Mouse (Mus musculus) heart, embryonic 12.5 days (tissue): Measurements from ENCODE around the gene Tns3. TPM values are rescaled to one million over a fixed set of nuclear protein-coding genes. Genes with fewer than 3 reads are reported as not detected.

Experiments used
- ATAC-seq: fragments of 200-750 bp; cut with Nextera tagmentation; 2 replicates; pipeline ENCODE4 v1.8.0; 2017; ENCODE audit warnings: moderate TSS enrichment, moderate library complexity; ENCODE audit not compliant: insufficient number of reproducible peaks, low FRiP score
- H3K27ac ChIP-seq: fragments of 300-500 bp; sonication (generic); 2 replicates; pipeline ENCODE4 v1.5.1; 2016; ENCODE audit warnings: mild to moderate bottlenecking, moderate library complexity; ENCODE audit not compliant: poor library complexity, severe bottlenecking
- H3K27me3 ChIP-seq: fragments of 300-500 bp; sonication (generic); replicated peaks from 2 replicates; pipeline ENCODE4 v1.6.1; 2016; ENCODE audit warnings: mild to moderate bottlenecking, moderate library complexity
- H3K36me3 ChIP-seq: fragments of 300-500 bp; sonication (generic); 2 replicates; pipeline ENCODE4 v1.6.1; 2016; ENCODE audit warnings: mild to moderate bottlenecking, moderate library complexity
- H3K4me1 ChIP-seq: fragments of 300-500 bp; sonication (generic); replicated peaks from 2 replicates; pipeline ENCODE4 v1.6.1; 2016; ENCODE audit warnings: mild to moderate bottlenecking
- H3K4me2 ChIP-seq: fragments of 300-500 bp; sonication (generic); 2 replicates; pipeline ENCODE4 v1.6.1; 2016; ENCODE audit warnings: mild to moderate bottlenecking, moderate library complexity
- H3K4me3 ChIP-seq: fragments of 300-500 bp; sonication (generic); 2 replicates; pipeline ENCODE4 v1.5.1; 2016; ENCODE audit warnings: mild to moderate bottlenecking
- H3K9ac ChIP-seq: fragments of 300-500 bp; sonication (generic); 2 replicates; pipeline ENCODE4 v1.6.1; 2016; ENCODE audit warnings: mild to moderate bottlenecking, moderate library complexity
- H3K9me3 ChIP-seq: fragments of 300-500 bp; sonication (generic); replicated peaks from 2 replicates; pipeline ENCODE4 v1.6.1; 2016; ENCODE audit warnings: mild to moderate bottlenecking, moderate library complexity
- WGBS: fragments of 180-500 bp; shearing (Covaris S2); methylation state at CpG from one replicate; pipeline ENCODE4 v1.1.7; 2016; 5-methylcytosine and 5-hydroxymethylcytosine counted together
- polyA plus RNA-seq: library from polyadenylated mRNA; unstranded; fragments of >200 nt; fragmentation: Nextera tagmentation; extraction: Ambion mirVana; gene quantifications from 2 replicates; pipeline ENCODE4 v1.2.1, GENCODE M21; 2016

Tns3 gene
- polyA plus RNA-seq, 1 experiment from 2014 or later, result 16.7 TPM

DNA sequence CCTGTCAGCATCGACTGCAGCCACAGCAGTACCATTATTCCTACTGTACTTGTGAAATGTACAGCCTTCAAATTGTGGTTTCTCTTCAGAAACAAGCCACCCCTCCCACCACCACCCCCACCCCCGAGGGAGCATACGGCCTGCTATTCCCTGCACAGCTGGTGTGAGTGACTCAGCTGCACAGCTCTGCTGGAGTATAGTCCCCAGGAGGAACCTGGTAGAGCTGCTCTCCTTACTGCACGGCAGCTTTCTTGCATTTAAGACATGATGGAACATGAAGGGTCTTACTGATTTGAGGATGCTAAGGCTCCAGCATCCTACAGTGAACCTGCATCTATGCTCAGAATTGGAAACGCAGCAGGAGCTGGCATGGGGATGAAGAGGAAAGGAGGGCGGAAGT is 176.1 kb downstream of the Tns3 start:
- ATAC-seq, result no peak
- H3K4me2 ChIP-seq, result no peak overlapping the region
- H3K27ac ChIP-seq, result no peak overlapping the region
- no peak overlapping the region for H3K9ac ChIP-seq
- peaks cover 19% of the 10 kb centered on the region for H3K36me3 ChIP-seq
- peaks cover 41% of the 10 kb centered on the region for H3K4me1 ChIP-seq
- 70% methylated on average over 6 of the region's 6 CpGs for WGBS
- no peaks in the 10 kb centered on the region for H3K9me3 ChIP-seq
- H3K27me3 ChIP-seq, result no peaks in the 10 kb centered on the region
- no peak overlapping the region for H3K4me3 ChIP-seq

DNA sequence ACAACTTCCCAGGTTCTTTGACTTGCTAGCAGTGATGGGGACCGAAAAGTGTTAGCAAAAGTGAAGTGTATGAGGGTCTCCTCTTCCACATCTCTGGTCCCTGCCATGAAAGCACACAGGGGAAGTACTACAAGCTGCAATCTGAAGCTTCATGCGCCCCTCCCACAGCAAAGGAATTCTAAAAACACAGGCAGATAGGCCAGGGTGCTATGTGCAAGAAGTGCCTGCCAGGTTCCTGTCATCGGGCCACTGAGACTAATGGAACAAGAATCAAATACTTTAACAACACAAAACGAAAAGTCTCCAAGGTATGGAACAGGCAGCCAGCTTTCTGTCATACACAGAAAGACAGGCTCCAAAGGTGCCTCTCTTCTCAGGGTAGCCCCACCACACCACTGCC is 177.8 kb downstream of the Tns3 start:
- no peaks in the 10 kb centered on the region for H3K27me3 ChIP-seq
- H3K36me3 ChIP-seq, result peaks cover 4% of the 10 kb centered on the region
- H3K4me1 ChIP-seq, result peaks cover 49% of the 10 kb centered on the region
- ATAC-seq, result peak; percentile 41; the same call in 1 of the 2 replicates
- H3K27ac ChIP-seq, result peak overlapping the region; percentile 81
- 0 out of 2 replicates have a peak overlapping the region, but pooled peaks have one; percentile 17 for H3K9ac ChIP-seq
- H3K9me3 ChIP-seq, result no peaks in the 10 kb centered on the region
- 33% methylated on average over 4 of the region's 4 CpGs for WGBS
- H3K4me2 ChIP-seq, result peak overlapping the region; percentile 30
- no peak overlapping the region for H3K4me3 ChIP-seq

DNA sequence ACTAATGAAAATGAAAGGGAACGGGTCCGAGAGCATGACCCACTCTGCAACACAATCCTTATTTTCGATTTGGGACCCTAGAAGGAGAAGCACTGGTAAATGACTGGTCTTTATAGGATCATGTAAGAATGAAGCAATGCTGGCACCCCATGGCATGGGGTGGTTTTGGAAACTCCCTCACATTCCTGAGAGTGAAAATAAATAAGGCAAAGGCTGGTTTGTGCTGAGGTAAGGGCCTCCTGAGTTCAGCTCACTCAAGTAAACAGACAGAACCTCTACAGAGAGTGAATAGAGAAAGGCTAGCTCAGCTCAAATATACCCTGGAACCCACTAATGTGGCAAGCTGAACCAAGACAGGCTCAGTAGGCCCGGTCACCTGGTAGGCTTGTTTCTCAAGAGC is 179.8 kb downstream of the Tns3 start:
- H3K9ac ChIP-seq, result no peak overlapping the region
- H3K4me2 ChIP-seq, result no peak overlapping the region
- no peaks in the 10 kb centered on the region for H3K27me3 ChIP-seq
- 84% methylated on average over 4 of the region's 4 CpGs for WGBS
- H3K4me3 ChIP-seq, result no peak overlapping the region
- H3K36me3 ChIP-seq, result no peaks in the 10 kb centered on the region
- H3K4me1 ChIP-seq, result peaks cover 54% of the 10 kb centered on the region
- no peak overlapping the region for H3K27ac ChIP-seq
- H3K9me3 ChIP-seq, result no peaks in the 10 kb centered on the region
- ATAC-seq, result no peak

DNA sequence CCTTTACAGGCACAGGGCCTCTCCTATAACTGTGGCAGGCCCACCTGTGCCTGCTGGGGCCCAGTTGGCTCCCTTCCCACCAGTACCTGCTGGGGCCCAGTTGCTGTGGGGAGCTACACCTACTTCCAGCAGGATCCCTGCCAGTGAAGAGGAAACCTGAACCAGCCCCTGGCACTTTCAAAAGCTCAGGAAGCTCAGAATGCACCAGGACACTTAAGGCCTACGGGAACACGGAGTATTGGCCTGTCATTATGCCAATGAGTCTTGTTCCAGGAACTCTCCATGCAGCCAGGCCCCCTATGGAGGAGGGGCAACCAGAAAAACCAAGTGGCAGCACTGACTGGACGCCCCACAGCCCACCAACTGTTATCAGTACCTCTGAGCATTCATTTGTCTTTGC is 181.6 kb downstream of the Tns3 start:
- Histone ChIP-seq H3K4me3 (no peak overlapping the region), H3K36me3 (peaks cover 15% of the 10 kb centered on the region; the same call in 1 of the 2 replicates), H3K27ac (0 out of 2 replicates have a peak overlapping the region, but pooled peaks have one; percentile 2), H3K9ac (no peak overlapping the region), H3K9me3 (no peaks in the 10 kb centered on the region), H3K4me1 (peaks cover 45% of the 10 kb centered on the region), H3K4me2 (no peak overlapping the region), H3K27me3 (no peaks in the 10 kb centered on the region)
- no peak for ATAC-seq
- 53% methylated on average over 3 of the region's 3 CpGs for WGBS

DNA sequence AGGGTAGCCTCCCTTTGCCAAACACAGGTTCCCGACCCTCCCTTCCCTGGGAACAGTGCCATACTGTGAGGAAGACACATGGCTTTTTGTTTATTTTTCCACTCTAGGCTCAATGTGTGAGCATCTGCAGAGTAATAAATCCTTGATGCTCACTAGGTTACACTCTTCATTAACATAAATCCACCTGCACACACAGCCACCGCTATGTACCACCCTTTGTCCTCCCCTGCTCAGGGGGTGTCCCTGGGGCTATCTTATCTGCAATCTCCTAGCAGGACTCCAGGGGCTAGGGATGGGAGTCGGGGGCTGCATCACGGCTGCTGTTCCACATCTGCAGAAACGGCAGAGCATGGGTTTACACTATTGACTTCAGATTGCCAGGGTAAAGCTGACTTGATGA is 182.4 kb downstream of the Tns3 start:
- Histone ChIP-seq H3K27ac (no peak overlapping the region), H3K4me1 (peaks cover 37% of the 10 kb centered on the region), H3K9ac (no peak overlapping the region), H3K27me3 (no peaks in the 10 kb centered on the region), H3K9me3 (no peaks in the 10 kb centered on the region), H3K4me3 (no peak overlapping the region), H3K4me2 (no peak overlapping the region), H3K36me3 (peaks cover 20% of the 10 kb centered on the region; the same call in 1 of the 2 replicates)
- no peak for ATAC-seq
- 54% methylated on average over 5 of the region's 5 CpGs for WGBS

DNA sequence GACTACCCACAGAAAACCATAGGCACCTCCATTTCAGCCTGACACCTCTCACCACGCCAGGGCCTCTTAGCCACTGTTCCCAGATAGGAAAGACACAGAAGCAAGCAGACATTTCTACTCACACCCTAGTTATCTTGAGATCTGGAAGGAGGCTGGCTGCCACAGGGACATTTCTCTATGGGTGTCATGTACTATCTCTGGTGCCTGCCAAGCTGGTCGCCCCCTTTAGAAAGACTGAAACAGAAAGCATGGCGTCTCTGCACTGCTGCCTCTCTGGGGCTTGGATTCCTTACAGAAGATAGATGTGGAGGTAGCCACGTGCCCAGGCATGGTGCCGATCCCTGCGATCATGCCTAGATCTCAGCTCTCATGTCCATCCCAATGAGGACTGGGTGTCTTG is 182.8 kb downstream of the Tns3 start:
- Histone ChIP-seq H3K9me3 (no peaks in the 10 kb centered on the region), H3K4me1 (peaks cover 33% of the 10 kb centered on the region), H3K4me3 (no peak overlapping the region), H3K36me3 (peaks cover 21% of the 10 kb centered on the region; the same call in 1 of the 2 replicates), H3K4me2 (no peak overlapping the region), H3K27me3 (no peaks in the 10 kb centered on the region), H3K9ac (no peak overlapping the region), H3K27ac (no peak overlapping the region)
- no peak for ATAC-seq
- 52% methylated on average over 6 of the region's 6 CpGs for WGBS

DNA sequence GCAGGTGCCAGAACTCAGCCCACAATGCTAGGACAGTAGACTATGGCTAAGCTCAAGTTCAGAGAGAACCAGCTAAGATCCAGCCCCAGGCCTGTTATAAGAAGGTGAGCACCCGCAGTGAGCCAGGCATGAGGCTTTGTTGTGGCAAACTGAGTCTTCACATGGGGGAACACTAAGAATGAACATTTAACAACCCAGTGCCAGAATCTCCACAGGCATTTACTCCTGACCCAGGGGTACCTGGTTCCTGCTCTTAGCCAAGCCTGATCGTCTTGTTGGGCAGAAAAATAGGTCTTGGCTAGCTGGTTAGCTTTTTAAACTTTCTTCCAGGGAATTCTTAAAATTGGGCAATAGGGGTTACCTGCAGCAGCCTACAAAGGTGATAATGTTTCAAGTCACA is 184.5 kb downstream of the Tns3 start:
- Histone ChIP-seq H3K4me2 (no peak overlapping the region), H3K36me3 (peaks cover 24% of the 10 kb centered on the region; the same call in 1 of the 2 replicates), H3K9ac (no peak overlapping the region), H3K9me3 (no peaks in the 10 kb centered on the region), H3K27me3 (no peaks in the 10 kb centered on the region), H3K27ac (no peak overlapping the region), H3K4me3 (no peak overlapping the region), H3K4me1 (peaks cover 24% of the 10 kb centered on the region)
- no peak for ATAC-seq
- WGBS, result 84% methylated on average over 2 of the region's 2 CpGs

DNA sequence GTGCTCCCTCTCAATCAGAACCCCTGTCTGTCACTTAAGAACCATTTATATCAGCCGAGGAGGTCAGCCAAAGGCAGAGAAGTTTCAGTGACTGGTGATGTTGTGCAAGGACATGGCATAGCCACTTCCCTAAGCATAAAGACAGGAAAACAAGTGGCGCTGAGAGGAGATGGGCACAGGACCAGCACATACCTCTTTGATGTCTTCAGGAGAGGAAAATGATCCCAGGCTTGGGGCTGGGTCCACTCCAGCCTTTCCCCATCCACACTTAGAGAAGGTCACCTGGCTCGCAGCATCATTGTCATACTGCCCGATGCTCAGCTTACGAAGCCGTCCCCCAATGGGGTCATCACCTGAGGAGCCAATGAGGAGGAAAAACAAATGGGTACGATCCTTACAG is 185.0 kb downstream of the Tns3 start:
- no peak for ATAC-seq
- Histone ChIP-seq H3K9me3 (no peaks in the 10 kb centered on the region), H3K27ac (no peak overlapping the region), H3K4me1 (peaks cover 24% of the 10 kb centered on the region), H3K4me3 (no peak overlapping the region), H3K9ac (no peak overlapping the region), H3K27me3 (no peaks in the 10 kb centered on the region), H3K4me2 (no peak overlapping the region), H3K36me3 (peaks cover 24% of the 10 kb centered on the region; the same call in 1 of the 2 replicates)
- WGBS, result 84% methylated on average over 7 of the region's 7 CpGs

DNA sequence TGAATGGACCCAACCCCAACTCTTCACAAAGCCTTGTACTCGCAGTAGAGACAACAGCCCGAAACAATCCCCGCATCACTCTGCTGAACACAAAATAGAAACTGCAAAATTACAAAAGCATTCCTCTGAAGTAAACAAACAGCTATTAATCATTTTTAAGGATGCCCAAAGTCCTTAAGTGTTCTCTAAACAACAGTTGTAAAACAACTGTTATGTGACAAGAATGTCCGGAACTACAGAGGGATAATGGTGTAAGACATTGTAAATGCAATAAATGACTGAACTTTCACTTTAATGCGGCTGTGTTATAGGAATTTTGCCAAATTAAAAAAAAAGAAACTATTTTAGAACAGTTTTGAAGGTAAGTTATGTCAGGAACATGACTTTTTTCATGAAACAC is 190.7 kb downstream of the Tns3 start:
- Histone ChIP-seq H3K9ac (no peak overlapping the region), H3K4me3 (no peak overlapping the region), H3K27ac (no peak overlapping the region), H3K9me3 (no peaks in the 10 kb centered on the region), H3K27me3 (no peaks in the 10 kb centered on the region), H3K4me1 (peaks cover 19% of the 10 kb centered on the region), H3K4me2 (no peak overlapping the region), H3K36me3 (peaks cover 17% of the 10 kb centered on the region; the same call in 1 of the 2 replicates)
- WGBS, result 93% methylated on average over 5 of the region's 5 CpGs
- ATAC-seq, result no peak

DNA sequence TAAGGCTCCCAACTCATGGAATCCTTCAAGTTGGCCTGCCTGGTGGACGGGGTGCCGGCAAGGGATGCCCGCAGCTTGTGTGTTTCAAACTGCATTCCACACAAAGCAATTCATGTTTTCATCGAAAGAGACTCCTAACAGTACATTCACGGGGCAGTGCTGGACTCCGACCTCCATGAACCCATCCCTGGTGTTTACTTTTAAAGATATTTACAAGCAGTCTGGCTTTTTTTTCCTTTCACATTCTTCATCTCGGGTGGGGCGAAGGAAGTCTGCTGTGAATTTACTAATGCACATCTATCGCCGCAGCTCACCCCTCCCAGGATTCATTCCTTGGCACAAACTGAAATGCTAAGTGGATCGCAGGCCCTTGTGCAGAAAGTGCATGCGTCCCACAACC is 191.9 kb downstream of the Tns3 start:
- Histone ChIP-seq H3K9ac (no peak overlapping the region), H3K4me1 (peaks cover 28% of the 10 kb centered on the region), H3K9me3 (no peaks in the 10 kb centered on the region), H3K27ac (no peak overlapping the region), H3K27me3 (no peaks in the 10 kb centered on the region), H3K4me2 (no peak overlapping the region), H3K36me3 (peaks cover 8% of the 10 kb centered on the region; the same call in 1 of the 2 replicates), H3K4me3 (no peak overlapping the region)
- ATAC-seq, result no peak
- WGBS, result 75% methylated on average over 12 of the region's 12 CpGs

DNA sequence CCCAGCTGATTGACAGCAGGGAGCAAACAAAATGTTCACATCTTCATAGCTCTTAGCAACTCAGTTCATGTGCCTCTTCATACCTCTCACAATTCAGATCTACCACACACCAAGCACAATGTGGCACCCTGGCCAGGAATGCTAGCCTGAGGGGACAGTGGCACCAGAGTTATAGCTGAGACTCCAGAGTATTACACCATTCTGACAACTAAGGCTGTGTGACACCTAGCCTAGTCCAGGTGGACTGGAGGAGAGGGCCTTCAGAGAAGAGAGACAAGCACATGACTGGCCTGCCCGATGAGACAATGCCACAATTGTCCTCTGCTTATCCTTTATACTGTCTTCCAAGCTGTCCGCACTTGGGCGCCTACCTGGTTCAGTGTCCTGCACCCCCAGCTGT is 192.8 kb downstream of the Tns3 start:
- Histone ChIP-seq H3K4me3 (no peak overlapping the region), H3K36me3 (peaks cover 3% of the 10 kb centered on the region; the same call in 1 of the 2 replicates), H3K4me2 (no peak overlapping the region), H3K4me1 (peaks cover 37% of the 10 kb centered on the region), H3K27ac (no peak overlapping the region), H3K9ac (no peak overlapping the region), H3K27me3 (no peaks in the 10 kb centered on the region), H3K9me3 (no peaks in the 10 kb centered on the region)
- WGBS, result 90% methylated on average over 3 of the region's 3 CpGs
- ATAC-seq, result no peak

DNA sequence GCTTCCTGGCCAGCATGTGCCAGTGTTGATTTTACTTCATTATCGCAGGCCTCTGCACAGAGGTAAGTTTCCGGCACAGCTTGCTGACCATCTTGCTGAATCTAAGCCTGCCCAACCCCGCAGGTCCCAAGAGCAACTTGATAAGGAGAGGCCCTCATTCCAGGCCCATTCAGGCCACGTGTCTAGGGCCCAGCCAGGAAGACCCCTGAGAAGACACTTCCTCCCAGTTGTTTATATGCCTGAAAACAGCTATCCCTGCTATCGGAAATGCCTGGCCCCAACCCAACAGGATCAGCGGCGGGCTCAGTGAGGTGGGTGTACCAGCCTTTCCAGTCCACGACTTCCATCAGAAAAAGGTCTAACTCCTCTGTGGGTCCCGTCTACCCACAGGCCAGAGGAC is 194.8 kb downstream of the Tns3 start:
- ATAC-seq, result peak; percentile 31

More for the DNA sequence above, 194.8 kb downstream of the Tns3 start:
- H3K27ac ChIP-seq, result peak overlapping the region; percentile 95
- H3K9me3 ChIP-seq, result no peaks in the 10 kb centered on the region
- H3K4me2 ChIP-seq, result peak overlapping the region; percentile 91
- no peak overlapping the region for H3K4me3 ChIP-seq
- no peaks in the 10 kb centered on the region for H3K36me3 ChIP-seq
- WGBS, result 37% methylated on average over 9 of the region's 9 CpGs
- H3K9ac ChIP-seq, result no peak overlapping the region
- H3K4me1 ChIP-seq, result peaks cover 43% of the 10 kb centered on the region
- no peaks in the 10 kb centered on the region for H3K27me3 ChIP-seq
